Mouse (Mus musculus): ENCODE results near the gene Gria3.

DNA sequence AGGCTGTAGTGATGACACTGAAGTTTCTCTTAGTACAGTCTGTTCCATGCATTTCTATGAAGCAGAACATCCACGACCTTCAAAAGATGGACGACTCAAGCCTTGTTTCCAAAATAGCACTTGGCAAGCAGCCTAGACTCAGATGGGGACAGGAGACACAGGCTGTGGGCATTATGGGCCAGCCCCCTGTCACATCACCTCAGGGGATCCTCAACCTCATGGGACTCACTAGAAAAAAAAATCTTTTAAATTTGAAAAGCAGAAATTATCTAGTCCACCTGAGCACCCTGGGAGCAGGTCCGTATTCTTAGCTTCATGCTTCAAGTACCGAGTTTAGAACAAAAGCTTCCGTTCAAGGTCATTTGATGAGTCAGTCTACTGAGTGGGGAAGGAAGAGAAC lies 38.2 kb downstream of the Gria3 start:
- TF ChIP-seq CTCF (IDR thresholded peaks at IDR 0.05; ENCODE audit: low read depth, low read length), result no peak
- no peak for TF ChIP-seq POLR2A (IDR thresholded peaks at IDR 0.05; ENCODE audit: insufficient read depth, low read length)
- no peak for TF ChIP-seq EP300 (IDR thresholded peaks at IDR 0.05; ENCODE audit: insufficient read depth, low read depth, low read length)

Data from ES-Bruce4 (cell line).